Mouse (Mus musculus): ENCODE results near the gene Zbtb16.

Zbtb16 gene

GRCm38 (mm10) chr9:48767666-48768432 is 68.2 kb downstream of the Zbtb16 start:
- no peak for DNase-seq (ENCODE audit: low read depth, low spot score)

- no peak for DNase-seq (ENCODE audit: low read depth, low spot score)
Observed at GRCm38 (mm10) chr9:48765927-48766326, 70.1 kb downstream of the Zbtb16 start.

- no peak for DNase-seq (ENCODE audit: low read depth, low spot score)
Observed at GRCm38 (mm10) chr9:48764311-48764710, 71.7 kb downstream of the Zbtb16 start.

DNA sequence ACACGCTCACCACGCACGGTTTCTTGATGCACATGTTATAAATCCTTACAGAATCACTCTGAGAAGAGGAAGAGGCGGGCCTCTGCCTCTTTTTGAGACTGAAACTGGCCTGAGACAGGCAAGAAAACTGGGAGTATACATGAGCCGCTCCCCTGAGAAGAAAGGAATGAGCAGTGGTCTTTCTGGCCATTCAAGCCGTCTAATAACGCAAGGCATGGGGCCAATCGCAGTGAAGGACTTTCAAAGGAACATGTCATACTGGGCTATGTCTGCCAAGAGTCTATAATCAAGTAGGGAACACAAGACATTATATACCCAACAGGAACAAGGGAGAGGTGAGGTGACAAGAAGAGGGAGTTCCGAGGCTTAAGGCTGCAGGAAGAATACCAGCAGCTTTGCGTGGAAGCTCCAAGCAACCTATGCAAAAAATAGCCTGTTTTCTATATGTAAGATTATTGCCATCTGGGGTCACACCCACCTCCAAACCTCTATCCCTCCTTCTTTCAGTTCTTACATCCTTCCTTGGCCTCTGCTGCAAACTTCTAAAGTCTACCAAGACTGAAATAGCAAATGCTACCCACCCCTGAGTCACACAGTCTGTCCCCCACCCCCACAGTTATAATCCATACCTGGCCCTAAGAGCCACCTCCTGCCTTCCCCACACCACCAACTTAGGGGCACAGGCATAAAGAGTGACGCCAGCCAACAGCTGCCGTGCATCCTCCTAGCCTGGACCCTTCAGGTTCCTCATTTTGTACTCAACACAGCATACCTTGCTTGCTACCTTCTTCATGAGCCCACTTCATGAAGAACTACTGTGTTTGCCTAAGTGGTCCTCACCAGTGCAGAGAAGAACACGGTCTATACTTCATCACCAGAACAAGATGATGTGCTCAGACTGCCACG is 74.0 kb downstream of the Zbtb16 start:
- DNase-seq (ENCODE audit: low read depth, low spot score): no peak

GRCm38 (mm10) chr9:48761175-48761556 is 74.9 kb downstream of the Zbtb16 start:
- no peak for DNase-seq (ENCODE audit: low read depth, low spot score)

DNA sequence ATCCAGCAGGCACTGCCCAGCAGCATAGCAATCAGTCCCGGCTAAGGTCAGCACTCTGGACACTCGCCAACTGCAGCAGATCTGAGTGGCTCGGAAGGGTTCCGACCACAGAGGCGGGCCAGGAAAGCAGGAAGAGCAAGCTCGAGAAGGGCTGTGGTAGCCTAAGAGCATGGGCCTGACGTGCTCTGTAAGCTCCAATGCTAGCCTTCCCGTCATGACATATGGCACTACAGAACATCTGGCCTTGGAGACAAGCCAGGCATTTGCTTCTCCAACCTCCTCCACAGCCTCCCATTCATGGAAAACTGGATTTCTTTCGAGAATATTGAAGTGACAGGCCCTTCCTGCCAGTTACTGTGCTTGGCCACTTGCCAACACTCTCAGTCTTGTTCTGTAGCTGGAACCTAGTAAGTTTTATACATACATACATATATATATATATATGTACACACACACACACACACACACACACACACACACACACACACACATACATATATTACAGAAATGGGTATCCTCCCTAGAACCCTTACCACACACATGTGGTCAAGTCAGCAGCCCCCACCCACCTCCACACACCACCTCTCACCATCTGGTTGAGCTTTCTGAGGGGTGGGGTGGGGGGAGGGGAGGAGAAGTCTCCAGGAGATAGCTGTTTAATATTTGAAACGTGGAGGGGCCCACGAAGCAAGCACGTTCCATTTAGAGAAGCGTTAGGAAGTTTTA is 75.4 kb downstream of the Zbtb16 start:
- no peak for DNase-seq (ENCODE audit: low read depth, low spot score)

GRCm38 (mm10) chr9:48759098-48759497 is 76.9 kb downstream of the Zbtb16 start:
- no peak for DNase-seq (ENCODE audit: low read depth, low spot score)

- DNase-seq (ENCODE audit: low read depth, low spot score): no peak
Observed at GRCm38 (mm10) chr9:48757650-48758580, 78.1 kb downstream of the Zbtb16 start.

DNA sequence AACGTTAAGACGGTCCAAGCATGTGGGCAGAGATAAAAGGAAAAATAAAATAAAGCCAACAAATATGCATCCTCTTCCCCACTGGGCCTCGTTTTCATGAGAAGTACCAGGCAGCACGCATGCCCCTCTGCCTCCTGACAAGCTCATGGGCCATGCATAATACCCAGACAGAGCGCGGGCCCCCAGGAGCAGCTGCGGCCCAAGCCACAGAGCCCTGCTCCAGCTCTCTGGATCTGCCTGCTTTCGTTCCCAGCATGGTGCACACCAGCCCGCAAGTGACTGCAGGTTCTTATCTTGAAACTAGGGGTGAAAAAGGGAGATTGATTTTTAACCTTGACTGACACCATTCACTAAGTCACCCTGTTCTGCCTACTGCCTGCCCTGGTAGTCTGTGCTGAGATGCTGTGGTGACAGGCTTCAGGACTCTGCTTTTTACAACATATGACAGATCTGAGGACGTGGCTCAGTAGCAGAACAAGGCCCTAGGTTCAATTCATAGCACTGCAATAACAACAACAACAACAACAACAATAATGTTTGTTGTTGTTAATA is 79.7 kb downstream of the Zbtb16 start:
- DNase-seq (ENCODE audit: low read depth, low spot score): no peak

DNA sequence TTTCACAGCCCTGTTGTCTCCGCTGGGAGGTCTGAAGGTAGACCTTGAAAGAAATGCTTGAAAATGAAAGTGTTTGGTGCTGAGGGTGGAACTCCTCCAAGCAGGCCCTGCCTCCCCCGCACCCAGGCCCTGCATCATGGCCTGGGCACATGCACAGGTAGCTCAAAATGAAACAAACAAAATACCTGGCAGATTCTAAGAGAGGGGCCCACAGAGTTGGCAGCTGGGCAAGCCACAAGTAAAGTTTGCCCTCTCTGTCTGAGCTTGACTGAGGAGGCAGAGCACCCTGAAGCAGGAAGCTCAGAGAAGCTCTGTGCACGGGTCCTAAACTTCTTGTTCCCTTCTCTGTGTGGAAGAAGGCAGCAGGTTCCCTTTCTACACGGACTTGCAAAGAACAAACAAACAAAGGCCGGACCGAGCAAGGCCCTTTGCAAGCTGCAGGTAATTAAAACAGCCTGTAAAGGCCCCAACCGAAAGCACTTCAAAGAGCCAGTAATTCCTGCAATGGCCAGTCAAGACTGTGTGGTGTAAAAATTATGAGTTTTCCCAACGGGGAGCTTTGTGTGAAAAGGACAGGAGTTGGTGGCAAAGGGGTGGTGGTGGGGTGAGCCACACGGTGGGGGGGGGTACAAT is 80.5 kb downstream of the Zbtb16 start:
- DNase-seq (ENCODE audit: low read depth, low spot score): no peak

DNA sequence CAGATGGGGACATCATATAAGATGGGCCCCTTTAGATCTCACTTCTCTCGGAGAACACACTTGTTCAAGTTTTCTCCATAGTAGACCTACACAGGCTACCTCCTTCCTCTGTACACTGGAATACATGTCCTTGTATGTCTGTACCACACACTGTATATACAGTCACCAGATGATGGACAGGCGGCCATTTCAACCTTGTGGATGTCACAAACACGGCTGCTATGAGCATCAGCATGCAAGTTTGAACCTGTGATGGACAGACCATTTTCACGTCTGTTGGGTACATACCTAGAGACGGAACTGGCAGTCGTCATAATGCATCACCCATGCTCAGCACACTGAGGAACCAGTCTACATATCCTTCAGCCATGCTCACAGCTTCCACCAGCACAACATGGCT is 81.6 kb downstream of the Zbtb16 start:
- DNase-seq (ENCODE audit: low read depth, low spot score): no peak

- DNase-seq (ENCODE audit: low read depth, low spot score): no peak
Observed at GRCm38 (mm10) chr9:48753881-48754280, 82.1 kb downstream of the Zbtb16 start.

GRCm38 (mm10) chr9:48751900-48752299 is 84.1 kb downstream of the Zbtb16 start:
- DNase-seq (ENCODE audit: low read depth, low spot score): no peak

GRCm38 (mm10) chr9:48749666-48750065 is 86.4 kb downstream of the Zbtb16 start:
- DNase-seq (ENCODE audit: low read depth, low spot score): no peak

DNA sequence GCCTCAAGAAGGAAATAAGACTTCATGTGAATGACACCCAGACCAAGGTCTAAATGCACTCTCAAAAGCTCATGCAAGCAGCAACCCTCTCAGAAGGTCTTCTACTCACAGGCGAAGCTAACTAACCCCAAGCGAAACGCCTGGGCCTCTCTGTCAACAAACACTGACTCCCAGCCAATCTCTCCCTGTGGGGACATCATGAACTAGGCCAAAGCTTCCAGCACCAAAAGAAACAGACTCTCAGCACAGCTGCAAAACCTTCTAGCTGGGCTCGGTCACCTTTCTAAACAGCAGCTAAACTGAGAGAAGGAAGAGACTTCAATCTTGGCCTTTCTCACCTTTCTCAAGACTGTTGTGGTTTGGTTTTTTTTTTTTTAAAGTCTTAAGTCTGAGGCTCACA is 86.9 kb downstream of the Zbtb16 start:
- DNase-seq (ENCODE audit: low read depth, low spot score): no peak

- no peak for DNase-seq (ENCODE audit: low read depth, low spot score)
Observed at GRCm38 (mm10) chr9:48748761-48749160, 87.3 kb downstream of the Zbtb16 start.

GRCm38 (mm10) chr9:48748216-48748615 is 87.8 kb downstream of the Zbtb16 start:
- no peak for DNase-seq (ENCODE audit: low read depth, low spot score)

GRCm38 (mm10) chr9:48746506-48746905 is 89.5 kb downstream of the Zbtb16 start:
- no peak for DNase-seq (ENCODE audit: low read depth, low spot score)

- DNase-seq (ENCODE audit: low read depth, low spot score): no peak
Observed at GRCm38 (mm10) chr9:48745347-48746119, 90.5 kb downstream of the Zbtb16 start.

Data from CD4-positive, CD25-positive, alpha-beta regulatory T cell, adult 2 months (primary cell).